Mouse (Mus musculus): ENCODE results near the gene Hfe2. TPM values are rescaled to one million over a fixed set of nuclear protein-coding genes. Genes with fewer than 3 reads are reported as not detected.
"Not testable (repeated sequence)": the region's sequence is repeated elsewhere in the genome, so short reads cannot be mapped to it uniquely, and the experiment has no call there.

Gene Hfe2
- polyA plus RNA-seq, 1 experiment from 2014 or later: 0.36 TPM

GRCm38 (mm10) chr3:96486828-96487559, 38.0 kb upstream of the Hfe2 start:
- peak; percentile 81 for ATAC-seq
- Histone ChIP-seq H3K27me3 (peaks cover 16% of the 10 kb centered on the region; the same call in 1 of the 2 replicates), H3K4me2 (peak overlapping the region; percentile 62), H3K4me3 (peak overlapping the region; percentile 27; the same call in 1 of the 2 replicates)
- not testable (repeated sequence) for H3K9me3 ChIP-seq (replicated peaks); H3K9ac ChIP-seq; H3K27ac ChIP-seq; H3K36me3 ChIP-seq (ENCODE audit: poor library complexity, severe bottlenecking); H3K4me1 ChIP-seq
- 11% methylated on average over 8 of the region's 38 CpGs for WGBS

- Histone ChIP-seq H3K27me3 (peaks cover 16% of the 10 kb centered on the region; the same call in 1 of the 2 replicates), H3K4me2 (peak overlapping the region; percentile 62), H3K27ac (peak overlapping the region; percentile 89), H3K9me3 (replicated peaks) (no peaks in the 10 kb centered on the region), H3K4me3 (peak overlapping the region; percentile 36), H3K9ac (peak overlapping the region; percentile 52; the same call in 1 of the 2 replicates), H3K4me1 (peaks cover 10% of the 10 kb centered on the region; the same call in 1 of the 2 replicates), H3K36me3 (ENCODE audit: poor library complexity, severe bottlenecking) (no peaks in the 10 kb centered on the region)
- ATAC-seq: no peak
- 3% methylated on average over 26 of the region's 26 CpGs for WGBS
These were observed 37.2 kb upstream of the Hfe2 start for GRCm38 (mm10) chr3:96487596-96488289.

GRCm38 (mm10) chr3:96488290-96488906, 36.6 kb upstream of the Hfe2 start:
- Histone ChIP-seq H3K27me3 (peaks cover 14% of the 10 kb centered on the region; the same call in 1 of the 2 replicates), H3K4me3 (peak overlapping the region; percentile 36), H3K9ac (peak overlapping the region; percentile 52; the same call in 1 of the 2 replicates), H3K27ac (peak overlapping the region; percentile 89), H3K4me2 (peak overlapping the region; percentile 62)
- not testable (repeated sequence) for H3K4me1 ChIP-seq; H3K36me3 ChIP-seq (ENCODE audit: poor library complexity, severe bottlenecking); H3K9me3 ChIP-seq (replicated peaks)
- 0% methylated on average over 1 of the region's 55 CpGs for WGBS
- peak; percentile 86 for ATAC-seq

GRCm38 (mm10) chr3:96488907-96489629, 35.9 kb upstream of the Hfe2 start:
- H3K4me1 ChIP-seq: not testable (repeated sequence)
- H3K4me3 ChIP-seq: peak overlapping the region; percentile 30; the same call in 1 of the 2 replicates

GRCm38 (mm10) chr3:96489636-96490035, 35.3 kb upstream of the Hfe2 start:
- H3K4me2 ChIP-seq: 0 out of 2 replicates have a peak overlapping the region, but pooled peaks have one; percentile 27
- not testable (repeated sequence) for H3K36me3 ChIP-seq (ENCODE audit: poor library complexity, severe bottlenecking); H3K9ac ChIP-seq; H3K27me3 ChIP-seq; H3K4me1 ChIP-seq; ATAC-seq; H3K4me3 ChIP-seq; H3K9me3 ChIP-seq (replicated peaks)
- H3K27ac ChIP-seq: peak overlapping the region; percentile 88
- 30% methylated on average over 6 of the region's 8 CpGs for WGBS

More at GRCm38 (mm10) chr3:96488907-96489629, 35.9 kb upstream of the Hfe2 start:
- ATAC-seq: peak; percentile 69
- not testable (repeated sequence) for H3K27me3 ChIP-seq; H3K4me2 ChIP-seq; H3K9me3 ChIP-seq (replicated peaks); H3K36me3 ChIP-seq (ENCODE audit: poor library complexity, severe bottlenecking); H3K9ac ChIP-seq
- peak overlapping the region; percentile 88 for H3K27ac ChIP-seq
- WGBS: 0% methylated on average over 9 of the region's 31 CpGs

- H3K9me3 ChIP-seq (replicated peaks); H3K4me2 ChIP-seq; ATAC-seq; H3K9ac ChIP-seq; H3K27ac ChIP-seq; H3K27me3 ChIP-seq; H3K4me3 ChIP-seq; H3K36me3 ChIP-seq (ENCODE audit: poor library complexity, severe bottlenecking): not testable (repeated sequence)
- peaks cover 10% of the 10 kb centered on the region; the same call in 1 of the 2 replicates for H3K4me1 ChIP-seq
- WGBS: 92% methylated on average over 7 of the region's 11 CpGs
These were observed 30.5 kb upstream of the Hfe2 start for GRCm38 (mm10) chr3:96494456-96494855.

GRCm38 (mm10) chr3:96494912-96495311, 30.1 kb upstream of the Hfe2 start:
- Histone ChIP-seq H3K9me3 (replicated peaks) (no peaks in the 10 kb centered on the region), H3K4me2 (no peak overlapping the region), H3K27ac (no peak overlapping the region), H3K9ac (no peak overlapping the region), H3K36me3 (ENCODE audit: poor library complexity, severe bottlenecking) (no peaks in the 10 kb centered on the region), H3K27me3 (no peaks in the 10 kb centered on the region), H3K4me3 (no peak overlapping the region), H3K4me1 (peaks cover 10% of the 10 kb centered on the region; the same call in 1 of the 2 replicates)
- WGBS: 95% methylated on average over 3 of the region's 3 CpGs
- no peak for ATAC-seq

GRCm38 (mm10) chr3:96495490-96496210, 29.3 kb upstream of the Hfe2 start:
- Histone ChIP-seq H3K36me3 (ENCODE audit: poor library complexity, severe bottlenecking) (no peaks in the 10 kb centered on the region), H3K4me1 (peaks cover 10% of the 10 kb centered on the region; the same call in 1 of the 2 replicates), H3K27ac (no peak overlapping the region), H3K4me3 (no peak overlapping the region), H3K9ac (no peak overlapping the region), H3K4me2 (no peak overlapping the region), H3K27me3 (no peaks in the 10 kb centered on the region), H3K9me3 (replicated peaks) (no peaks in the 10 kb centered on the region)
- no peak for ATAC-seq
- 94% methylated on average over 1 of the region's 1 CpGs for WGBS

GRCm38 (mm10) chr3:96496216-96496615, 28.8 kb upstream of the Hfe2 start:
- H3K4me3 ChIP-seq: no peak overlapping the region
- H3K4me2 ChIP-seq: 0 out of 2 replicates have a peak overlapping the region, but pooled peaks have one; percentile 82
- no peaks in the 10 kb centered on the region for H3K36me3 ChIP-seq (ENCODE audit: poor library complexity, severe bottlenecking)
- H3K9me3 ChIP-seq (replicated peaks): no peaks in the 10 kb centered on the region
- WGBS: 66% methylated on average over 7 of the region's 7 CpGs
- ATAC-seq: no peak
- H3K9ac ChIP-seq: no peak overlapping the region
- no peak overlapping the region for H3K27ac ChIP-seq
- peaks cover 10% of the 10 kb centered on the region; the same call in 1 of the 2 replicates for H3K4me1 ChIP-seq
- H3K27me3 ChIP-seq: no peaks in the 10 kb centered on the region

GRCm38 (mm10) chr3:96496620-96497275, 28.2 kb upstream of the Hfe2 start:
- peak overlapping the region; percentile 82 for H3K4me2 ChIP-seq
- not testable (repeated sequence) for ATAC-seq; H3K9ac ChIP-seq; H3K36me3 ChIP-seq (ENCODE audit: poor library complexity, severe bottlenecking); H3K9me3 ChIP-seq (replicated peaks); H3K27ac ChIP-seq; H3K27me3 ChIP-seq
- peak overlapping the region; percentile 53 for H3K4me3 ChIP-seq
- peaks cover 10% of the 10 kb centered on the region; the same call in 1 of the 2 replicates for H3K4me1 ChIP-seq
- WGBS: 14% methylated on average over 14 of the region's 14 CpGs
